Mouse (Mus musculus): ENCODE data around the gene Mroh2a. TPM values are rescaled to one million over a fixed set of nuclear protein-coding genes. Genes with fewer than 3 reads are reported as not detected.

Mroh2a gene
- polyA plus RNA-seq, 1 experiment = not detected

DNA sequence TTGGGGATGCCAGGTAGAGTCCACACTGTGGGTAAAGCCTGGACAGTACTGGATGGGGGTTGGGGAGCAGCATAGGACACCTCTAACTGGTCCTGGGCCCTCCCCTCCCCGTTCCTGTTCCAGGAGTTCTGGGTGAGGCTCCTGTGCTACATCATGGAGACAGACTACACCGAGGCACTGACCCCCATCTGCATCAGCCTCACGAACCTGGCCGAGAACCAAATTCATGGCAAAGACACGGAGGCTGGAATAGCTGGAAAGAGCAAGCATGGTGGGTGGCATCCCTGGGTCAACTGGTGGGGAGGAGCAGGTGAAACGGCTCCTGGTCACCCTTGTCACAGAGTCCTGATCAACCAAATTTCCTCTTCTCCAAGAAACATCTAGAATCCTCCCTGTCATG, 12.0 kb downstream of the Mroh2a start:
- H3K4me1 ChIP-seq (ENCODE audit: control insufficient read depth) = no peaks in the 10 kb centered on the region
- no peak overlapping the region for H3K4me3 ChIP-seq (replicated peaks)
- peaks cover 5% of the 10 kb centered on the region; the same call in 1 of the 2 replicates for H3K27me3 ChIP-seq (ENCODE audit: control insufficient read depth)
- peaks cover 74% of the 10 kb centered on the region for H3K9me3 ChIP-seq (ENCODE audit: control insufficient read depth, low read length)
- H3K36me3 ChIP-seq (ENCODE audit: control insufficient read depth) = no peaks in the 10 kb centered on the region
- no peak for TF ChIP-seq GATA1 (IDR thresholded peaks at IDR 0.05; ENCODE audit: low read length)
- TF ChIP-seq TAL1 (IDR thresholded peaks at IDR 0.05; ENCODE audit: low read length) = no peak

DNA sequence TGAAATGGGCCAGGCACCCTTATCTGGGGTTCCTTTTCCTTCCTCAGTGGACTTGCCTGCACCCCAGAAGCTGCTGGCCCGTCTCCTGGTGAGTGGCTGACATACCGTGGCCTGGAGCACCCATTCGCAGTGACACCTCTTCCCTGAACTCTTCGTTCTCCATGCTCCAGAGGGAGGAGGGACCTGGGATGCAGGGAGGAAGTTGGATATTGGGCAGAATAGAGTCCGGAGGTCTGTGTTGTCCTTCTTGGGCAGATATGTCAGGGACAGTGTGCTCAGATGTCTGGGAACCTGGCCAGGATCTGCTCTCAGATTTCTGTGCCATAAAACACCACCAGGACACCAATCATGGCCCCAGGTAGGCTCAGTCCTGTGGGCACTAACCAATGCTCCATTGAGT, 13.3 kb downstream of the Mroh2a start:
- Histone ChIP-seq H3K4me1 (ENCODE audit: control insufficient read depth) (no peaks in the 10 kb centered on the region), H3K9me3 (ENCODE audit: control insufficient read depth, low read length) (peaks cover 75% of the 10 kb centered on the region), H3K27me3 (ENCODE audit: control insufficient read depth) (peaks cover 3% of the 10 kb centered on the region; the same call in 1 of the 2 replicates), H3K36me3 (ENCODE audit: control insufficient read depth) (no peaks in the 10 kb centered on the region), H3K4me3 (replicated peaks) (no peak overlapping the region)
- TF ChIP-seq TAL1 (IDR thresholded peaks at IDR 0.05; ENCODE audit: low read length) (no peak), GATA1 (IDR thresholded peaks at IDR 0.05; ENCODE audit: low read length) (no peak)

DNA sequence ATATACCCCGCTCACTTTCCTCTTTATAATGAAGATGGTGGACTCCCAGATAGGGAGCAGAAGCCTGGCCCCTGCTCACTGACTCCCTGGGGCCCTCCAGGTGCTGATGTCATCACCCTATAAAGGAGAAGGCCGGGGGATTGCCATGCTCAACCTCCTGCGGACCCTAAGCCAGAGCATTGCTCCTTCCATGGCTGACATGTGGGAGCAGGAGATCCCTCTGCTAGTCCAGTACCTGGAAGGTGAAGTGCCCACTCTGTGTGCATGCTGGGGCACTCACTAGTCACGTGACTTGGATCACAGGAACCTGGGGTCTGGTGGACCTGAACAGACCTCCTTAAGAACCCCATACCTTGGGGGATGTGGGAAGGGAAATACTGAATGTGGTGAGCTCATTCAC, 13.8 kb downstream of the Mroh2a start:
- no peak overlapping the region for H3K4me3 ChIP-seq (replicated peaks)
- no peaks in the 10 kb centered on the region for H3K27me3 ChIP-seq (ENCODE audit: control insufficient read depth)
- H3K36me3 ChIP-seq (ENCODE audit: control insufficient read depth) = no peaks in the 10 kb centered on the region
- H3K4me1 ChIP-seq (ENCODE audit: control insufficient read depth) = no peaks in the 10 kb centered on the region
- H3K9me3 ChIP-seq (ENCODE audit: control insufficient read depth, low read length) = peaks cover 73% of the 10 kb centered on the region
- no peak for TF ChIP-seq GATA1 (IDR thresholded peaks at IDR 0.05; ENCODE audit: low read length)
- no peak for TF ChIP-seq TAL1 (IDR thresholded peaks at IDR 0.05; ENCODE audit: low read length)

DNA sequence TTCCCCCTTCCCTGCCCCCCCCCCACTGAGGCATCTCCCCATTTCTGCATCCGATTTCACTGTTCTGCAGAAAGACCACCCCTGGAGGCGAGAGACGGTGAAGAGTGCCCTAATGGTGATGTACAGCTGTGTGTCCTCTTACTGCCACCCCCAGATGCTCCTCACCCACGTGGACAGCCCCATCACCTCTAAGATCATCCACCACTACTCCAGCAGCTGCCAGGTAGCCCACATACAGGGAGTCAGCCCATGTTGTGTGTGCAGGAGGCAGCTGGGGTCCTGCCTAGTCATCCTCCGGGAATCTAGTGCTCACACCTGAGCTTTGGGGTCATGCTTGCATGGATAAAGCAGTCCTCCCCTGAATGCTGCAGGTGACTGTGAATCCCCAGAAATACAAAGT, 17.1 kb downstream of the Mroh2a start:
- no peak for TF ChIP-seq GATA1 (IDR thresholded peaks at IDR 0.05; ENCODE audit: low read length)
- no peak for TF ChIP-seq TAL1 (IDR thresholded peaks at IDR 0.05; ENCODE audit: low read length)
- no peaks in the 10 kb centered on the region for H3K36me3 ChIP-seq (ENCODE audit: control insufficient read depth)
- no peak overlapping the region for H3K4me3 ChIP-seq (replicated peaks)
- peaks cover 73% of the 10 kb centered on the region for H3K9me3 ChIP-seq (ENCODE audit: control insufficient read depth, low read length)
- H3K27me3 ChIP-seq (ENCODE audit: control insufficient read depth) = no peaks in the 10 kb centered on the region; the same call in 1 of the 2 replicates
- no peaks in the 10 kb centered on the region for H3K4me1 ChIP-seq (ENCODE audit: control insufficient read depth)

DNA sequence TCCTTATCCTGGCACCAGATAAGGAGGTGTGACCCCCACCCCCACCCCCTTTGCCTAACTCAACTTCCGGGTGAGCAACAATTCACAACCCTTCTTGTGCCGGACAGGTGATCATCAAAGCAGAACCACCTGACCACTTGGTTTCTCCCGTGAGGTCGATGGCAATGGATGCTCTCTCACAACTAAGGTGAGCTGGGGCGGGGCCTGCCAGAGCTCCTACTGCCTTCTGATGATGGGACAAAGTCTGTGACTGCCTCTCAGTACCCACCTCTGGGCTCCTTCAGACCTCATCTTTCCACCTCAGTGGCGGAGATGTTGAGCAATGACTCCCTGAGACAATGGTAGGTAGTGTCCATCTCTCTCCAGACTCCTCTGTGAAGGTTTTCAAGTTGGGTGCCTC, 19.1 kb downstream of the Mroh2a start:
- no peak overlapping the region for H3K4me3 ChIP-seq (replicated peaks)
- peaks cover 71% of the 10 kb centered on the region for H3K9me3 ChIP-seq (ENCODE audit: control insufficient read depth, low read length)
- TF ChIP-seq GATA1 (IDR thresholded peaks at IDR 0.05; ENCODE audit: low read length) (no peak), TAL1 (IDR thresholded peaks at IDR 0.05; ENCODE audit: low read length) (no peak)

DNA sequence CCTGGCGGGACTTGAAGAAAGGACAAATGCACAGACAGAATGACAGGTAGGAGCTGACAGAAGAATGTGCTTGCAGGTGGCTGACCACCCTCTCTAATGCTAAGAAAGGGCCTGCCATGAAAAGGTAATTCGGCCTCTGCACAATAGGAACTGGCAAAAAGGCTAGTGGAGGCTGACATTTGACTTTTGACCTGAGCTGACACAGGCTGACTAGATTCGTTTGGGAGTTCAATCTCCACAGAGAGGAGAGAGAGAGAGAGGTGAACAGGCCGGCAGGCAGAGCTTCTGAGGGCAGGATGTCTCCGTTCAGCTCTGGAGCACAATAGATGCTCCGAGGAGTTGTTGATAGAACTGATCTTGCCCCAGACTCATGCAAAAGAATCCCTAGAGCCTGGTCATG, 19.6 kb downstream of the Mroh2a start:
- Histone ChIP-seq H3K4me1 (ENCODE audit: control insufficient read depth) (no peaks in the 10 kb centered on the region), H3K36me3 (ENCODE audit: control insufficient read depth) (no peaks in the 10 kb centered on the region), H3K9me3 (ENCODE audit: control insufficient read depth, low read length) (peaks cover 70% of the 10 kb centered on the region), H3K27me3 (ENCODE audit: control insufficient read depth) (no peaks in the 10 kb centered on the region; the same call in 1 of the 2 replicates), H3K4me3 (replicated peaks) (no peak overlapping the region)
- no peak for TF ChIP-seq TAL1 (IDR thresholded peaks at IDR 0.05; ENCODE audit: low read length)
- no peak for TF ChIP-seq GATA1 (IDR thresholded peaks at IDR 0.05; ENCODE audit: low read length)

More for the DNA sequence above, 19.1 kb downstream of the Mroh2a start:
- Histone ChIP-seq H3K27me3 (ENCODE audit: control insufficient read depth) (no peaks in the 10 kb centered on the region; the same call in 1 of the 2 replicates), H3K36me3 (ENCODE audit: control insufficient read depth) (no peaks in the 10 kb centered on the region), H3K4me1 (ENCODE audit: control insufficient read depth) (no peaks in the 10 kb centered on the region)

DNA sequence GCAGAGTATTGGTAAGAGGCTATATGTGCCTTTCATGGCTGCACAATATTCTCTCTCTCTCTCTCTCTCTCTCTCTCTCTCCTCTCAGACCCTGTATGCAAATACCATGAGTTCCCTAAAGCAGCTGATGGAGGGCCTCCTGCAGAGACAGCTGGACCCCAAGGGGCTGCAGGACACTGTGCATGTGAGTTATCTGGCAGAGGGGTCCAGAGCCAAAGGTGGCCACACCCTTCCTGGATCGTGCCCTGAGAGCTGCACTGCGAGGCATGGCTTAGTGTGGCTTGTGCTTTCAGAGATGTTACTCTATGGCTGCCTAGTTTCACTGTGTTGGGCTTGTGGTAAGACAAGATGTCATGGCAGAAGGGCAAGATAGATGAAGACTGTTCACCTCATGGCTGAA, 20.9 kb downstream of the Mroh2a start:
- TF ChIP-seq TAL1 (IDR thresholded peaks at IDR 0.05; ENCODE audit: low read length) (no peak), GATA1 (IDR thresholded peaks at IDR 0.05; ENCODE audit: low read length) (no peak)
- no peaks in the 10 kb centered on the region for H3K4me1 ChIP-seq (ENCODE audit: control insufficient read depth)
- peaks cover 2% of the 10 kb centered on the region; the same call in 1 of the 2 replicates for H3K27me3 ChIP-seq (ENCODE audit: control insufficient read depth)
- peaks cover 70% of the 10 kb centered on the region for H3K9me3 ChIP-seq (ENCODE audit: control insufficient read depth, low read length)
- no peak overlapping the region for H3K4me3 ChIP-seq (replicated peaks)
- H3K36me3 ChIP-seq (ENCODE audit: control insufficient read depth) = no peaks in the 10 kb centered on the region

DNA sequence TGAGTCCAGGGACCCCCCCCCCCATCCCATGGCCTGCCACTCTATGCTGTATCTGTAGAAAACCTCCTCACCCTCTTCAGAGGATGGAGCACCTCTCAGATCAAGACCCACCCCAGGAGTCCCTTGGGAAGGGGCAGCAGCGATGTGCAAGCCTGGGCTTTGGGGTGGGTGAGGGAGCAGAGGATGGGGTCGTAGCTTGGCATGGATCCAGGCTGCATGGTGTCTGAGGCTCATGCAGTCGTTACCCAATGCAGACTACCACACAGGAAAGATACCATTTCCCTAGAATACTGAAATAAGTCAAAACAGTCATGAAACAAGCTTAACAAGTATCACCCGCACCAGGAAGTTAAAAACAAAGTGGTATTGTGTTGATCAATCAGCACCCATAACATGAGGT, 21.9 kb downstream of the Mroh2a start:
- Histone ChIP-seq H3K4me1 (ENCODE audit: control insufficient read depth) (no peaks in the 10 kb centered on the region), H3K9me3 (ENCODE audit: control insufficient read depth, low read length) (peaks cover 71% of the 10 kb centered on the region), H3K36me3 (ENCODE audit: control insufficient read depth) (no peaks in the 10 kb centered on the region), H3K27me3 (ENCODE audit: control insufficient read depth) (peaks cover 2% of the 10 kb centered on the region; the same call in 1 of the 2 replicates), H3K4me3 (replicated peaks) (no peak overlapping the region)
- no peak for TF ChIP-seq TAL1 (IDR thresholded peaks at IDR 0.05; ENCODE audit: low read length)
- no peak for TF ChIP-seq GATA1 (IDR thresholded peaks at IDR 0.05; ENCODE audit: low read length)

DNA sequence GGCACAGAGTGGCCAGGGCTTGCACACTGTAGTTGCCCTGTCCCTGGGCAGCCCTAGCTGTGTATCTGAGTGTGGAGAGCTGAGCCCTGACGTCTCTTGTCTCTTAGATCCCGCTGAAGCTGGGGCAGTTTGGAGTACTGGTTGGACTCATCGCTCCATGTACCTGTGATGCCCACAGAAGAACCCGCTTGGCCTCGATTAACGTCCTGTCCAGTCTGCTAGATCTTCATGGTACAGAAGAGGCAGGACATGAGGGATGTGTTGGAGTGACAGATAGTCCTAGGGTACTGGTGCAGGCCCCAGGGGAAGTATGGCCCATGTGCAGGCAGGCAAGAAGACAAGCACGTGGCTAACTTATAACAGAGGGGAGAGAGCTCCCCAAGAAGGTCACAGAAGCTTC, 22.8 kb downstream of the Mroh2a start:
- no peak for TF ChIP-seq GATA1 (IDR thresholded peaks at IDR 0.05; ENCODE audit: low read length)
- TF ChIP-seq TAL1 (IDR thresholded peaks at IDR 0.05; ENCODE audit: low read length) = no peak
- Histone ChIP-seq H3K36me3 (ENCODE audit: control insufficient read depth) (no peaks in the 10 kb centered on the region), H3K9me3 (ENCODE audit: control insufficient read depth, low read length) (peaks cover 65% of the 10 kb centered on the region), H3K4me1 (ENCODE audit: control insufficient read depth) (no peaks in the 10 kb centered on the region), H3K27me3 (ENCODE audit: control insufficient read depth) (peaks cover 2% of the 10 kb centered on the region; the same call in 1 of the 2 replicates), H3K4me3 (replicated peaks) (no peak overlapping the region)

DNA sequence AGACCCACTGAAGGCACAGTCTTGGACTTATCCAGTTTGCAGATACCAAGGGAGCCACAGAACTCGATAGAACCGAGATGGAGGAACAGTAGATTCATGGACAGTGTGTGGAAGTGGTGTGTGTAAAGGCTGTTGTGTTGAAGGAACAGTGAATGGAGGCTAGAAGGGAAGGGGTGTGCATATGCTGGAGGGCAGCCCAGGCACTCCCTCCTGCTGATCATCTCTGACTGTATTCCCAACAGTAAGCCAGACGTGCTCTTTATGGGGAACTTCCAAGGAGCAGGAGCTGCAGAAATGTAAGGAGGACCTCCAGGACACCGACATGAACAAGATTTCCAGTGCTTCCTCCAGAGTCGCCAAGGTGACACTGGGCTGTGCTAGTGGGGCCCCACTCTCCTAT, 23.2 kb downstream of the Mroh2a start:
- Histone ChIP-seq H3K9me3 (ENCODE audit: control insufficient read depth, low read length) (peaks cover 66% of the 10 kb centered on the region), H3K36me3 (ENCODE audit: control insufficient read depth) (no peaks in the 10 kb centered on the region), H3K4me1 (ENCODE audit: control insufficient read depth) (no peaks in the 10 kb centered on the region), H3K27me3 (ENCODE audit: control insufficient read depth) (peaks cover 2% of the 10 kb centered on the region; the same call in 1 of the 2 replicates), H3K4me3 (replicated peaks) (no peak overlapping the region)
- TF ChIP-seq GATA1 (IDR thresholded peaks at IDR 0.05; ENCODE audit: low read length) = no peak
- no peak for TF ChIP-seq TAL1 (IDR thresholded peaks at IDR 0.05; ENCODE audit: low read length)

Measured in erythroblast, embryonic 14.5 days (primary cell).